Mouse (Mus musculus): ENCODE results near the gene Hspb9.
A peak's percentile ranks its signal among the peaks of the same experiment; 100 is the strongest.

The Hspb9 gene

GRCm38 (mm10) chr11:100759611-100760233 lies 46.1 kb downstream of the Hspb9 start, which contains the start of gene Kcnh4:
Gene Kcnh4 (minus strand): TSS chr11:100759942.
- peak; percentile 22 for DNase-seq (ENCODE audit: low read depth)

GRCm38 (mm10) chr11:100761547-100762045 lies 47.9 kb downstream of the Hspb9 start:
- DNase-seq (ENCODE audit: low read depth): peak; percentile 65

- no peak for DNase-seq (ENCODE audit: low read depth)
These were observed 49.2 kb downstream of the Hspb9 start, which contains the start of gene Hcrt for GRCm38 (mm10) chr11:100762831-100763230. Gene Hcrt (minus strand): TSS chr11:100762931.
